Mouse (Mus musculus) myocyte (in vitro differentiated cells): ENCODE data around the gene Opn3. TPM values are rescaled to one million over a fixed set of nuclear protein-coding genes. Genes with fewer than 3 reads are reported as not detected.

Source experiments
- H3K27me3 ChIP-seq: one replicate; pipeline ENCODE4 v1.6.1; 2011; ENCODE audit not compliant: control insufficient read depth, insufficient read depth, insufficient read length
- H3K36me3 ChIP-seq: one replicate; pipeline ENCODE4 v1.6.1; 2011; ENCODE audit not compliant: control insufficient read depth, insufficient read depth
- H3K4me2 ChIP-seq: one replicate; pipeline ENCODE4 v1.6.1; 2011; ENCODE audit warnings: low read depth, control low read depth
- H3K4me3 ChIP-seq: one replicate; pipeline ENCODE4 v1.5.1; 2011; ENCODE audit warnings: mild to moderate bottlenecking, control low read depth, moderate library complexity
- H3K79me2 ChIP-seq: one replicate; pipeline ENCODE4 v1.6.1; 2011; ENCODE audit not compliant: control insufficient read depth, insufficient read depth
- H3ac ChIP-seq: one replicate; pipeline ENCODE4 v1.6.1; 2011; ENCODE audit not compliant: control insufficient read depth, insufficient read length
- CEBPB ChIP-seq: IDR thresholded peaks from 2 replicates; pipeline ENCODE4 v1.6.1; 2011; ENCODE audit warnings: mild to moderate bottlenecking, moderate library complexity; ENCODE audit not compliant: poor library complexity, insufficient read depth, severe bottlenecking
- E2F4 ChIP-seq: IDR thresholded peaks from one replicate; pipeline ENCODE4 v1.6.1; 2011; ENCODE audit warnings: mild to moderate bottlenecking, control low read depth, moderate library complexity; ENCODE audit not compliant: insufficient read depth
- MAX ChIP-seq: IDR thresholded peaks from one replicate; pipeline ENCODE4 v1.6.1; 2011; ENCODE audit warnings: low read depth, mild to moderate bottlenecking, control low read depth
- MYOD1 ChIP-seq, 3 experiments: IDR thresholded peaks; one replicate each; pipeline ENCODE4 v1.6.1; 2011; ENCODE audit warnings: control low read depth in 2 of 3, low read depth in 2 of 3, mild to moderate bottlenecking in 2 of 3, moderate library complexity in 1 of 3; ENCODE audit not compliant: insufficient read length in 2 of 3, control insufficient read depth in 1 of 3
- MYOG ChIP-seq, 3 experiments: IDR thresholded peaks; one replicate each; pipeline ENCODE4 v1.6.1; 2011; ENCODE audit warnings: control low read depth in 2 of 3, low read depth in 2 of 3, mild to moderate bottlenecking in 2 of 3; ENCODE audit not compliant: insufficient read length in 2 of 3, control insufficient read depth in 1 of 3, insufficient read depth in 1 of 3
- POLR2A ChIP-seq: IDR thresholded peaks from one replicate; pipeline ENCODE4 v1.6.1; 2011; ENCODE audit warnings: low read depth, mild to moderate bottlenecking, control low read depth, moderate library complexity; ENCODE audit not compliant: insufficient read length
- POLR2AphosphoS2 ChIP-seq: IDR thresholded peaks from one replicate; pipeline ENCODE4 v1.6.1; 2011; ENCODE audit warnings: low read depth, control low read depth; ENCODE audit not compliant: insufficient read length
- REST ChIP-seq: IDR thresholded peaks from one replicate; pipeline ENCODE4 v1.6.1; 2011; ENCODE audit warnings: mild to moderate bottlenecking, control low read depth, moderate library complexity; ENCODE audit not compliant: insufficient read depth, insufficient read length
- SRF ChIP-seq: IDR thresholded peaks from one replicate; pipeline ENCODE4 v1.6.1; 2011; ENCODE audit warnings: low read depth; ENCODE audit not compliant: control insufficient read depth, insufficient read length
- TCF12 ChIP-seq: IDR thresholded peaks from one replicate; pipeline ENCODE4 v1.6.1; 2011; ENCODE audit warnings: mild to moderate bottlenecking, control low read depth; ENCODE audit not compliant: poor library complexity, insufficient read depth, severe bottlenecking
- TCF3 ChIP-seq: IDR thresholded peaks from one replicate; pipeline ENCODE4 v1.6.1; 2011; ENCODE audit warnings: low read depth, control low read depth; ENCODE audit not compliant: insufficient read length
- USF1 ChIP-seq: IDR thresholded peaks from one replicate; pipeline ENCODE4 v1.6.1; 2011; ENCODE audit warnings: low read depth, mild to moderate bottlenecking, control low read depth, moderate library complexity
- polyA plus RNA-seq: library from polyadenylated mRNA; unstranded; fragments of >200 nt; fragmentation: generic; extraction: Trizol; gene quantifications from one replicate; pipeline ENCODE4 v1.2.1, GENCODE M21; 2012; ENCODE audit warnings: missing spikeins

Gene Opn3
- polyA plus RNA-seq, 1 experiment, result 4.8 TPM

DNA sequence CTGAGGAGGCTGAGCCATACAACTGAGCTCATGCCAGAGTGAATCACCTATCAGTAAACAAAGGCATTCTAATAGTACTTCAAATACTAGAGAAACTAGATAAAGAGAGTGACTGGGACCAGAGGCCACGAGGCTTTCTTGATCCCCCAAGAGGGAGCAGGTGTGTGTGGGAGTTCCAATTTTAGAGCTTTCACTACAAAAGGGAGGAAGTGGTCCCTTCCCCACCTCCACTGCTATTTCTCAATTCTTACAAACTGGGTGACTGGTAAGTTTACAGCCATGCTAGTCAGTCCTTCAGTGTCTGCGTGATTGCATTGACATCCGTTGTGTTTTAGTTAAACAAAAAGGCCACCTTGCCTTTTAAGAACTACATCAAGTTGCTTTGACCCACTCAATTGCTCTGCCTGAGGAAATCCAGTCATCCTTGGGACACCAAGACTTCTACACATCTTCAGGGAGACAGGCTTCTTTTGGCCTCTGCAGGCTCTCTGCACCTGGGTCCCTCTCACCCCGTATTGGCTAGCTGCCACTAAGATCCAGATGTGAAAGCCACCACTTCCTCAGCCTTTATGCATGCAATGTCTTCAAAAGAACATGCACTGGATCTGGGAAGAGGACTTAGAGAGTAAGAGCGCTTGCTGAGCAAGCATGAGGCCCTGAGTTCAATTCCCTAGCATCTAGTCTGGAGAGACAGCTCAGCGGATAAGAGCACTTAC, 52.0 kb downstream of the Opn3 start:
- Histone ChIP-seq H3K4me3 (no peak overlapping the region), H3K79me2 (no peaks in the 10 kb centered on the region), H3K4me2 (no peak overlapping the region), H3ac (no peak overlapping the region), H3K36me3 (no peaks in the 10 kb centered on the region), H3K27me3 (no peaks in the 10 kb centered on the region)
- TF ChIP-seq TCF3, result no peak
- TF ChIP-seq MAX, result no peak
- no peak for TF ChIP-seq E2F4
- no peak for TF ChIP-seq POLR2AphosphoS2
- no peak for TF ChIP-seq REST
- no peak for TF ChIP-seq POLR2A
- no peak for TF ChIP-seq SRF
- TF ChIP-seq MYOD1 (IDR thresholded peaks at IDR 0.05; ENCODE audit: control insufficient read depth in 1 of 3, insufficient read length in 2 of 3, low read depth in 2 of 3), result no peak
- TF ChIP-seq CEBPB, result no peak
- TF ChIP-seq USF1, result no peak
- TF ChIP-seq TCF12, result no peak
- no peak for TF ChIP-seq MYOG (IDR thresholded peaks at IDR 0.05; ENCODE audit: control insufficient read depth in 1 of 3, insufficient read depth in 1 of 3, insufficient read length in 2 of 3, low read depth in 2 of 3)

GRCm38 (mm10) chr1:175639072-175639471, 53.5 kb downstream of the Opn3 start:
- no peak overlapping the region for H3K4me3 ChIP-seq
- H3ac ChIP-seq, result no peak overlapping the region
- H3K79me2 ChIP-seq, result no peaks in the 10 kb centered on the region
- H3K4me2 ChIP-seq, result no peak overlapping the region
- no peaks in the 10 kb centered on the region for H3K27me3 ChIP-seq
- TF ChIP-seq SRF (no peak), POLR2A (no peak), USF1 (no peak), CEBPB (no peak), MAX (no peak), MYOD1 (IDR thresholded peaks at IDR 0.05; ENCODE audit: control insufficient read depth in 1 of 3, insufficient read length in 2 of 3, low read depth in 2 of 3) (no peak), MYOG (IDR thresholded peaks at IDR 0.05; ENCODE audit: control insufficient read depth in 1 of 3, insufficient read depth in 1 of 3, insufficient read length in 2 of 3, low read depth in 2 of 3) (no peak), TCF3 (no peak), POLR2AphosphoS2 (no peak), E2F4 (no peak), REST (no peak), TCF12 (no peak)
- no peaks in the 10 kb centered on the region for H3K36me3 ChIP-seq

GRCm38 (mm10) chr1:175637677-175638076, 54.9 kb downstream of the Opn3 start:
- H3ac ChIP-seq, result no peak overlapping the region
- no peak overlapping the region for H3K4me2 ChIP-seq
- no peak overlapping the region for H3K4me3 ChIP-seq
- H3K36me3 ChIP-seq, result no peaks in the 10 kb centered on the region
- no peak for TF ChIP-seq MYOG (IDR thresholded peaks at IDR 0.05; ENCODE audit: control insufficient read depth in 1 of 3, insufficient read depth in 1 of 3, insufficient read length in 2 of 3, low read depth in 2 of 3)
- no peak for TF ChIP-seq TCF3
- TF ChIP-seq USF1, result no peak
- TF ChIP-seq POLR2AphosphoS2, result no peak
- no peak for TF ChIP-seq TCF12
- no peak for TF ChIP-seq E2F4
- TF ChIP-seq REST, result no peak
- no peak for TF ChIP-seq MYOD1 (IDR thresholded peaks at IDR 0.05; ENCODE audit: control insufficient read depth in 1 of 3, insufficient read length in 2 of 3, low read depth in 2 of 3)
- no peak for TF ChIP-seq MAX
- TF ChIP-seq SRF, result no peak
- TF ChIP-seq CEBPB, result no peak
- no peak for TF ChIP-seq POLR2A
- H3K27me3 ChIP-seq, result no peaks in the 10 kb centered on the region
- no peaks in the 10 kb centered on the region for H3K79me2 ChIP-seq

DNA sequence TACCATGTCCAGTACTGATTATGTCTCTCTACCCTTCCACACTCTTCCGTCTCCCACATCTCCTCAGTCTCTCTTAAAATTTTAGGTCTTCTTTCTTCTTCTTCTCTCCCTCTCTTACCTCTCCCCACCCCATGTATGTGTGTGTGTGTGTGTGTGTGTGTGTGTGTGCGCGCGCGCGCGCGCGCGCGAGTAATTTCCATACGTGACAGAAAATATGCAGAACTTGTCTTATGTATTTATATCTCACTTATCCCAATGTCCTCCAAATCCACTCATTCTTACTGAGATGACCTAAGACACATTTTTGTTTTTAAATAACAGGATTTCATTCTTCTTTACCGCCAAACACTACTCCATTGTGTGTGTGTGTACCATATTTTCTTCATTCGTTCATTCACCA, 60.1 kb downstream of the Opn3 start:
- TF ChIP-seq REST, result no peak
- TF ChIP-seq CEBPB, result no peak
- TF ChIP-seq SRF, result no peak
- no peak for TF ChIP-seq USF1
- no peak for TF ChIP-seq MYOD1 (IDR thresholded peaks at IDR 0.05; ENCODE audit: control insufficient read depth in 1 of 3, insufficient read length in 2 of 3, low read depth in 2 of 3)
- TF ChIP-seq TCF12, result no peak
- TF ChIP-seq MYOG (IDR thresholded peaks at IDR 0.05; ENCODE audit: control insufficient read depth in 1 of 3, insufficient read depth in 1 of 3, insufficient read length in 2 of 3, low read depth in 2 of 3), result no peak
- no peak for TF ChIP-seq MAX
- TF ChIP-seq POLR2AphosphoS2, result no peak
- TF ChIP-seq POLR2A, result no peak
- TF ChIP-seq E2F4, result no peak
- H3ac ChIP-seq, result no peak overlapping the region
- no peak overlapping the region for H3K4me3 ChIP-seq
- H3K79me2 ChIP-seq, result no peaks in the 10 kb centered on the region
- H3K36me3 ChIP-seq, result no peaks in the 10 kb centered on the region
- no peak overlapping the region for H3K4me2 ChIP-seq
- no peaks in the 10 kb centered on the region for H3K27me3 ChIP-seq
